Mouse (Mus musculus) G1E (cell line): ENCODE data around the gene Jpt2.

Source experiments
- CTCF ChIP-seq: IDR thresholded peaks from 2 replicates; pipeline ENCODE4 v1.5.1; 2012; ENCODE audit warnings: low read depth, low read length, inconsistent platforms, mixed read lengths
- GATA1 ChIP-seq: IDR thresholded peaks from 2 replicates; pipeline ENCODE4 v1.6.1; 2012; ENCODE audit warnings: borderline replicate concordance, low read length, inconsistent platforms, mixed read lengths
- GATA2 ChIP-seq: IDR thresholded peaks from 2 replicates; pipeline ENCODE4 v1.6.1; 2012; ENCODE audit warnings: low read depth, low read length, inconsistent platforms, borderline replicate concordance
- POLR2AphosphoS5 ChIP-seq: IDR thresholded peaks from 2 replicates; pipeline ENCODE4 v1.6.1; 2012; ENCODE audit warnings: low read depth, low read length, inconsistent platforms; ENCODE audit not compliant: insufficient replicate concordance
- TAL1 ChIP-seq: conservative IDR thresholded peaks from 2 replicates; pipeline ENCODE4 v1.6.1; 2012; ENCODE audit warnings: low read depth, low read length, inconsistent platforms, mixed read lengths

GRCm38 (mm10) chr17:24933163-24933562, 27.3 kb downstream of the Jpt2 start:
- TF ChIP-seq CTCF: no peak
- TF ChIP-seq POLR2AphosphoS5: no peak
- TF ChIP-seq GATA1: no peak
- no peak for TF ChIP-seq TAL1
- TF ChIP-seq GATA2: no peak
